Mouse (Mus musculus): ENCODE results near the gene Ttll8. TPM values are rescaled to one million over a fixed set of nuclear protein-coding genes. Genes with fewer than 3 reads are reported as not detected.

Gene Ttll8
- polyA plus RNA-seq, 1 experiment from 2014 or later: 0.13 TPM

- Histone ChIP-seq H3K27me3 (replicated peaks; ENCODE audit: control insufficient read depth, insufficient read depth, low read length) (no peaks in the 10 kb centered on the region), H3K4me2 (ENCODE audit: low read length) (no peak overlapping the region), H3K36me3 (ENCODE audit: control insufficient read depth, insufficient read depth, low read length) (no peaks in the 10 kb centered on the region), H3K4me1 (ENCODE audit: control insufficient read depth, insufficient read depth, low read depth, low read length) (no peaks in the 10 kb centered on the region), H3K9ac (ENCODE audit: low read depth, low read length) (no peak overlapping the region), H3K27ac (ENCODE audit: low read depth, low read length) (no peak overlapping the region), H3K9me3 (ENCODE audit: control insufficient read depth, low read length) (no peaks in the 10 kb centered on the region), H3K4me3 (ENCODE audit: low read length) (no peak overlapping the region)
- no peak for ATAC-seq
- WGBS: 84% methylated on average over 10 of the region's 10 CpGs
Observed at GRCm38 (mm10) chr15:88877021-88877400, 77.2 kb downstream of the Ttll8 start.

- Histone ChIP-seq H3K9ac (ENCODE audit: low read depth, low read length) (0 out of 2 replicates have a peak overlapping the region, but pooled peaks have one; percentile 29), H3K4me1 (ENCODE audit: control insufficient read depth, insufficient read depth, low read depth, low read length) (no peaks in the 10 kb centered on the region), H3K36me3 (ENCODE audit: control insufficient read depth, insufficient read depth, low read length) (no peaks in the 10 kb centered on the region), H3K4me2 (ENCODE audit: low read length) (peak overlapping the region; percentile 25; the same call in 1 of the 2 replicates), H3K27me3 (replicated peaks; ENCODE audit: control insufficient read depth, insufficient read depth, low read length) (no peaks in the 10 kb centered on the region), H3K27ac (ENCODE audit: low read depth, low read length) (no peak overlapping the region), H3K4me3 (ENCODE audit: low read length) (no peak overlapping the region), H3K9me3 (ENCODE audit: control insufficient read depth, low read length) (no peaks in the 10 kb centered on the region)
- ATAC-seq: peak; percentile 50; the same call in 1 of the 2 replicates
- WGBS: 11% methylated on average over 28 of the region's 28 CpGs
Observed at GRCm38 (mm10) chr15:88876155-88877020, 77.8 kb downstream of the Ttll8 start.

GRCm38 (mm10) chr15:88875625-88876081 lies 78.6 kb downstream of the Ttll8 start:
- ATAC-seq: no peak
- Histone ChIP-seq H3K4me2 (ENCODE audit: low read length) (no peak overlapping the region; the same call in 1 of the 2 replicates), H3K9ac (ENCODE audit: low read depth, low read length) (no peak overlapping the region), H3K27me3 (replicated peaks; ENCODE audit: control insufficient read depth, insufficient read depth, low read length) (no peaks in the 10 kb centered on the region), H3K4me3 (ENCODE audit: low read length) (no peak overlapping the region), H3K36me3 (ENCODE audit: control insufficient read depth, insufficient read depth, low read length) (no peaks in the 10 kb centered on the region), H3K4me1 (ENCODE audit: control insufficient read depth, insufficient read depth, low read depth, low read length) (no peaks in the 10 kb centered on the region), H3K9me3 (ENCODE audit: control insufficient read depth, low read length) (no peaks in the 10 kb centered on the region), H3K27ac (ENCODE audit: low read depth, low read length) (no peak overlapping the region)
- 28% methylated on average over 9 of the region's 10 CpGs for WGBS

GRCm38 (mm10) chr15:88874477-88874876 lies 79.7 kb downstream of the Ttll8 start:
- Histone ChIP-seq H3K4me2 (ENCODE audit: low read length) (no peak overlapping the region), H3K27ac (ENCODE audit: low read depth, low read length) (no peak overlapping the region), H3K4me3 (ENCODE audit: low read length) (no peak overlapping the region), H3K9me3 (ENCODE audit: control insufficient read depth, low read length) (no peaks in the 10 kb centered on the region), H3K9ac (ENCODE audit: low read depth, low read length) (no peak overlapping the region), H3K27me3 (replicated peaks; ENCODE audit: control insufficient read depth, insufficient read depth, low read length) (no peaks in the 10 kb centered on the region), H3K4me1 (ENCODE audit: control insufficient read depth, insufficient read depth, low read depth, low read length) (no peaks in the 10 kb centered on the region), H3K36me3 (ENCODE audit: control insufficient read depth, insufficient read depth, low read length) (no peaks in the 10 kb centered on the region)
- WGBS: 88% methylated on average over 6 of the region's 6 CpGs
- no peak for ATAC-seq

GRCm38 (mm10) chr15:88874061-88874460 lies 80.2 kb downstream of the Ttll8 start:
- H3K36me3 ChIP-seq (ENCODE audit: control insufficient read depth, insufficient read depth, low read length): no peaks in the 10 kb centered on the region

GRCm38 (mm10) chr15:88870418-88871185 lies 83.6 kb downstream of the Ttll8 start:
- Histone ChIP-seq H3K27ac (ENCODE audit: low read depth, low read length) (no peak overlapping the region), H3K27me3 (replicated peaks; ENCODE audit: control insufficient read depth, insufficient read depth, low read length) (no peaks in the 10 kb centered on the region), H3K4me2 (ENCODE audit: low read length) (no peak overlapping the region), H3K9ac (ENCODE audit: low read depth, low read length) (no peak overlapping the region), H3K9me3 (ENCODE audit: control insufficient read depth, low read length) (no peaks in the 10 kb centered on the region), H3K4me1 (ENCODE audit: control insufficient read depth, insufficient read depth, low read depth, low read length) (no peaks in the 10 kb centered on the region; the same call in 1 of the 2 replicates), H3K36me3 (ENCODE audit: control insufficient read depth, insufficient read depth, low read length) (peaks cover 6% of the 10 kb centered on the region), H3K4me3 (ENCODE audit: low read length) (no peak overlapping the region)
- 80% methylated on average over 5 of the region's 5 CpGs for WGBS
- ATAC-seq: no peak

More at GRCm38 (mm10) chr15:88874061-88874460, 80.2 kb downstream of the Ttll8 start:
- no peak overlapping the region for H3K4me3 ChIP-seq (ENCODE audit: low read length)
- no peak for ATAC-seq
- no peaks in the 10 kb centered on the region for H3K27me3 ChIP-seq (replicated peaks; ENCODE audit: control insufficient read depth, insufficient read depth, low read length)
- WGBS: 85% methylated on average over 3 of the region's 3 CpGs
- no peak overlapping the region for H3K4me2 ChIP-seq (ENCODE audit: low read length)
- H3K9ac ChIP-seq (ENCODE audit: low read depth, low read length): no peak overlapping the region
- no peaks in the 10 kb centered on the region for H3K4me1 ChIP-seq (ENCODE audit: control insufficient read depth, insufficient read depth, low read depth, low read length)
- H3K9me3 ChIP-seq (ENCODE audit: control insufficient read depth, low read length): no peaks in the 10 kb centered on the region
- no peak overlapping the region for H3K27ac ChIP-seq (ENCODE audit: low read depth, low read length)

GRCm38 (mm10) chr15:88868024-88868742 lies 86.0 kb downstream of the Ttll8 start:
- H3K27me3 ChIP-seq (replicated peaks; ENCODE audit: control insufficient read depth, insufficient read depth, low read length): no peaks in the 10 kb centered on the region
- no peak for ATAC-seq
- WGBS: 93% methylated on average over 6 of the region's 6 CpGs
- no peak overlapping the region for H3K27ac ChIP-seq (ENCODE audit: low read depth, low read length)
- no peak overlapping the region for H3K4me3 ChIP-seq (ENCODE audit: low read length)
- no peak overlapping the region for H3K9ac ChIP-seq (ENCODE audit: low read depth, low read length)
- H3K4me1 ChIP-seq (ENCODE audit: control insufficient read depth, insufficient read depth, low read depth, low read length): peaks cover 16% of the 10 kb centered on the region
- H3K9me3 ChIP-seq (ENCODE audit: control insufficient read depth, low read length): no peaks in the 10 kb centered on the region
- H3K4me2 ChIP-seq (ENCODE audit: low read length): no peak overlapping the region
- peaks cover 16% of the 10 kb centered on the region for H3K36me3 ChIP-seq (ENCODE audit: control insufficient read depth, insufficient read depth, low read length)

GRCm38 (mm10) chr15:88867368-88868023 lies 86.7 kb downstream of the Ttll8 start:
- no peak for ATAC-seq
- WGBS: 40% methylated on average over 5 of the region's 5 CpGs
- Histone ChIP-seq H3K4me3 (ENCODE audit: low read length) (no peak overlapping the region), H3K4me2 (ENCODE audit: low read length) (no peak overlapping the region), H3K27ac (ENCODE audit: low read depth, low read length) (peak overlapping the region; percentile 54; the same call in 1 of the 2 replicates), H3K4me1 (ENCODE audit: control insufficient read depth, insufficient read depth, low read depth, low read length) (peaks cover 16% of the 10 kb centered on the region), H3K9me3 (ENCODE audit: control insufficient read depth, low read length) (no peaks in the 10 kb centered on the region), H3K27me3 (replicated peaks; ENCODE audit: control insufficient read depth, insufficient read depth, low read length) (no peaks in the 10 kb centered on the region), H3K9ac (ENCODE audit: low read depth, low read length) (no peak overlapping the region; the same call in 1 of the 2 replicates), H3K36me3 (ENCODE audit: control insufficient read depth, insufficient read depth, low read length) (peaks cover 16% of the 10 kb centered on the region)
